Mouse (Mus musculus) spleen, adult 18-20 months (tissue): Measurements from ENCODE around the gene Myo3b.

ENCODE experiments used
- DNase-seq, 2 experiments: peaks; one replicate each; pipeline ENCODE4 v3.0.0; 2022; ENCODE audit warnings: mixed read lengths in 2 of 2

Myo3b gene

DNA sequence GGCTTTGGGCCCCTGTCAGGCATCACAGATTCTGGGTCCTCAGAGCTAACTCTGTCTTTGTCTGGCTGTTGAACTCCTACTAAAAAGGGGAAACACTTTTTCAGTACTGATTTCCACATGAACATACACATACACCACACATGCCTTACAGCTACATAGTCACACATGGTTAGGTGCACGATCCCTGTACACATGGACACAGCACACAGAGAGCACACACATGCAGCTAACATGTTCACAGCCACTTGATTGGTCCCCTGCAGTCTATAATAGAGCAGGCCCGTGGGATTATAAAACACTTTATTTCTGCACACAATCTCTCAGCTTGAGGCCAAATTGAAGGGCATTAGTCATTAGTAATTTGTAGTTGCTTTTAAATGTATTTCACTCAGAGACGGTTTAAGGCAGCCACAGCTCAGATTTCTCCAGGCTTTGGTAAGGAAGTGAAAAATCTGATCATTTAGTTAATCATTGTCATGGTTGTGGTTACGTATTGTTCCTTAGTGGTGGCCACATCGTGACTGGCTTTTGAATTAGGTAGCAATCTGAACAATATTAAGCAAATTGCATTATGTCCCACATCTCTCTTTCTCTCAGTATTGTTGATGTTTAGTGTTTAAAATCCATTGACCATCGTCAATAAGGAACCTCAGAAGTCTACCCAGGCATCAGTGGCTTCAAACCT lies 27.6 kb downstream of the Myo3b start:
- DNase-seq: no peak

DNA sequence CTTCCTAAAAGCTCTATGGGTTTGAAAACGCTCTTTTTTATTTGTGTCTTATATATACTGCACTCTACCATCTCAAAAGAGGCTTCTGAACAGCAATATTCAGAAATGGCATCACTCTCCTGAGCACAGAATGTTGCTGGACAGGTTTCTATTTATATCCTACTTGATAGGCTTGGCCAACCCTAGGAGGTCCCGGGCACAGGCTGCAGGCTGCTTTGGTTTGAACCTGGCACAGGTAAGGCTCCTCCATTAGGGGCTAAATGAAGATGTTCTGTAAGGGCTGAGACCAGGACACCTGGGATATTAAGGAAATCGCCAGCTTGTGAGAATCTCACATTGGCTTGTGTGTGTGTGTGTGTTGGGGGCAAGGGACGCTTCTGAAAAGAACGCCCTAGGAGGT lies 30.9 kb downstream of the Myo3b start:
- DNase-seq: no peak

DNA sequence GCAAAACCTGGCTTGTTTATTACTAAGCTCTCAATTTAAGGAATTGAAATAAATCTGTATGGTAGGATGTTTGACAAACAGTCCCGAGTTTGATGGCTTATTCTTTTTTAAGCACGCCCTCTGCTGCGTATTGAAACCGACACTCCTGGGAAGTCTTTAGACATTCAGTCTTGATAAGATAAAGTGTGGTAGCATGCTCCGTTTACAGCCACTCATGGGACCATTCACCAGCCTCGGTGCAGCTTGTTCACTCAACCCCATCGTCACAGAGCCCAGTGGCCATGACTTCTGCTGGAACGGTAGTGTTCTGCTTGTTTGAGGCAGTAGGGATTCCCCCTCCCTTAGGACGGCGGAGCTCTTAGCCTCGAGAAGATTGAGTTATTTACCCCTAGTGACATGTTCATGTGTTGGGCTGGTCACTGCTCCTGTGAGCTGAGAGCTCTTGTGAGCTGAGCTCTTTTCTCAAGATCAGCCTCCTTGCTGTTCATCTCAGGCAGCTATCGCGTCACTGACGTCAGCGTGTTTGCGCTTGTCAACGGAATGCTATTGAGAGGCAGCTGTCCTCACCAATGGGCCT lies 44.6 kb downstream of the Myo3b start:
- no peak for DNase-seq

DNA sequence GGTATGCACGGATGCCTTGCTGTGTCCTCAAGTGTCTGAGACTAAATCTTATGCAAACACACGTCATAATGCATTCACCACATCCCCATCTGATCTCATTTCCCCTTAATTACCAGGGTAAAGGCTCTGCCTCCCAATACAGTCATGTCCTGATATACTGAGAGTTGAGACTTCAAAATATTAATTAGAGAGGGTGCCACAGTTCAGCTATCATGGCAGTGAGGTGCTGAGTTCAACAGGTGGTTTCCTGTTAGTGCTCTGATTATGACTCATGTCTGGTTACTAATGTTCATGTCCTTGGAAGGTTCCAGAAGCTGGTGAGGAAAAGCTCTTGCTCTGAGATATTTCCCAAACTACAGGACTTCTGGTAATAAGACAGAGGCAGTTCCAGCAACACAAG lies 52.3 kb downstream of the Myo3b start:
- peak in 1 of 2 experiments; percentile 27 for DNase-seq

DNA sequence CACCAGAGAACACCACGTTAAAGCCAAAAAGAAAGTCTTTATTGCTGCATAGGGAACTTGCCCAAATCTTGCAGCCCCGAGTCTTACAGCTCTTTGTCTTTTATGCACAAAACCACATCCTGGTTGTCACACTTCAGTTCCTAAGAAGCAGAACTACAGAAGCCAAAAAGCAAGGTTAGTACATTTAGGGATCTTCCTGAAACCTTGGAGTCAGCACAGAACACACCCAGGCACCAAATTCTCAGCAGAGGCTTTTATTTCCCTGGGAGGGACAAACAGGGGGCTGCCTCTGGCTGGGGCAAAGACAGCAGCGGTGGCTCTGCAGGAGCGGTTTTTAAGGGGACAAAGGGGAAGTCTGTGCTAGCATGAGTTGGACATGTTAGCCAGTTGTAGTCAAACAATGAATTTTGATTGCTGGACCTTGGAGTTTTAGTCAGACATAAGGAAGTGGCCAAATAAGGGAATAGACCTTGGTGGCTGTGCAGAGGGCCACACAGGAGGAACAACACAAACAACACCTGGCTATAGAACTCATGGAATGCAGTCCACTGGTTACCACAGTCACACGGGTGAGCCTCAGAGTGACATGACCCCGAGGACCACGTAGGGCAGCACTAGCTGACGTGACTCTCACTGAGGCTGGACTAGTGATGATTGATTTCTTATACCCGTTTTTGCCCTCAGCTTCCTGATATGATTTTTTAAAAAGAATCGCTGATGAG lies 53.0 kb downstream of the Myo3b start:
- peak in 1 of 2 experiments; percentile 29 for DNase-seq

DNA sequence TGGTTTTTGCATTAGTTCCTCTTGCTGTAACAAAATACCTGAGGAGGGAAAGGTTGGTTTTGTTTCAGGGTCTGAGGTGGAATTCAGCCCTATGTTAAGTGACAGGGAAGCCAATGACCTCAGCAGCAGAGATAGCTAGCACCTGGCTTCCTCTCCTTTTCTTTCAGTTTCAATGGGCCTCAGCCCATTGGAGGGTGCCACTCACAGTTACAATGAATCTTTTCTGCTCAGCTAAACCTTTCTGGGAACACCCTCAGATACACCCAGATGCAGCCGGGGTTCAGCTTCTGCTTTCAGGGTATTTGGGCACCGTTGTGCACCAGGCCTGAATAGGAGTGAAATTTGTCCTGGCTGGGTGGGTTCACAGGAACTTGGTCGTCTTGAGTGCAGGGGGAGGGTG lies 53.7 kb downstream of the Myo3b start:
- DNase-seq: peak; percentile 52 to 57

DNA sequence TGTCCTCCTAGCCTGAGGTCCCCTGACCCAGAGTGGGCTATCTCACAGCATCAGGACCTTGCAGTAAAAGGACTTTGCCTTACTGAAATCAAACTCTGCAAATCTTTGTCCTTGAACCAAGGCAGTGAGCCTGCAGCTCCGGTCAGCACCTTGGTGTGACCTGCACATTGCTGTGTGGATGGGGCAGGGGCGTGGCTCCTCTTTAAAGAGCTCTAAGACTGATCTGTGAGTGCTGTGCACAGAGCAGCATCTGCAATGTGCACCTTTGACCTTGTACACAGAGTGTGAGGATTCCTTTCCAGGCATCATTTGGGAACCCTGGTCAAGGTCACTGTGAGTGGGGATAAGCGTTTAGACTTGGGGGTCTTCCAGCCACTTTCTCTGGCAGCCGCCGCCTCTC lies 55.5 kb downstream of the Myo3b start:
- no peak for DNase-seq

DNA sequence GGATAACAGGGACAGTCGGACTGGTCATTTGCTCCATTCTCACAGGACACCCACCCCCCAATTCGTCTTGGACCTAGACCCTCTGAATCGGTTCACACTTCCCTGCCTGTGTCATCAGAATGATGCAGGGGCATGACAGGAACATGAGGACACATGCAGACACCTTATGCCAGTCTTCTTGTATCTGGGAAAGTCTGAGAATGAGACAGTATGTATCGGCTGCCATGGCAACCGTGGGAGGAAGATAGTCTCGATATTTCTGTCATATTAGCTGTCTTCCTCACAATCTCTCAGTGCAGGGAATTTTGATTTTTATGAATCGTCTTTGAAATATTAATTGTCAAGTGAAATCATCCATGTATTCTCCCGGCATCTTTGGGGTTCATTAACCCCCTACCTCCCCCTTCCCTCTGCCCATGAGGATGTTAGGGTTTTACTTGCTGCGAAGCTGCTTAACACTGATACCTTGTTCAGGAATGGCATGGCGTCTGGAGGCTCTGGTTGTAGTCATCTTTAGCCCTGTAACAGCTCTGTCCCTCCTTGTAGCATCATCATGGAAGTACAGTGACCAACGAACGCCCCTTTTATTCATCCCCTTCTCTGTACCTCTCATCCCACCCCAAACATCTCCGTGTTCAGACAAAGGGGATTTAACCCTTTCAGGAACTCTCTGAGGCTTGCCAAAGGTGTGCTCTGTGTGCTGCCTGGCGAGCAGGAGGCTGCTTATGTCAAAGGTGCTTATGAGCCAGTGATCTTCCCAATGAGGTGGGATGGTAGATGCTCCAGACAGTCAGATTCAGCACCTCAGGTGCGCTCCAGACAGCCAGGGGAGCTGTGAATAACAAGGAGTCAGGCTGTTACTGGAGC lies 58.5 kb downstream of the Myo3b start:
- no peak for DNase-seq

DNA sequence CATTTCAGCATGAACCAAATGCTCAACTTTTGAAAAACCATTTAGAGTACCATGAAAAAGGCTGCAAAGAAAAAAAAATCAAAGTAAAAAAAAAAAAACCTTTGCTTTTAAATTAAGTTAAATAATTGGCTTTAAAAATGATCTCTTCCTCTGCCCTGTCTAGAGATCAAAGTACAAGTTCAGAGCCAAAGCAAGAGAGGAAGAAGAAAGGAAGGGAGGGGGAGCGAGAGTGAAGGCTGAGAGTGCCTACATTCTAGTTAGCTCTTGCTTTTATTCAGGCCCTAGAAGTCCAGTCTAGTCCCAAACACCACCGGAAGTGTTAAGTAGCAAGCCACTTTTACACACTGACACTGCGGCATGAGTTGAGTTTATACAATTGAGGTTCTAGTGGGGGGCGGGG lies 60.5 kb downstream of the Myo3b start:
- DNase-seq: no peak

DNA sequence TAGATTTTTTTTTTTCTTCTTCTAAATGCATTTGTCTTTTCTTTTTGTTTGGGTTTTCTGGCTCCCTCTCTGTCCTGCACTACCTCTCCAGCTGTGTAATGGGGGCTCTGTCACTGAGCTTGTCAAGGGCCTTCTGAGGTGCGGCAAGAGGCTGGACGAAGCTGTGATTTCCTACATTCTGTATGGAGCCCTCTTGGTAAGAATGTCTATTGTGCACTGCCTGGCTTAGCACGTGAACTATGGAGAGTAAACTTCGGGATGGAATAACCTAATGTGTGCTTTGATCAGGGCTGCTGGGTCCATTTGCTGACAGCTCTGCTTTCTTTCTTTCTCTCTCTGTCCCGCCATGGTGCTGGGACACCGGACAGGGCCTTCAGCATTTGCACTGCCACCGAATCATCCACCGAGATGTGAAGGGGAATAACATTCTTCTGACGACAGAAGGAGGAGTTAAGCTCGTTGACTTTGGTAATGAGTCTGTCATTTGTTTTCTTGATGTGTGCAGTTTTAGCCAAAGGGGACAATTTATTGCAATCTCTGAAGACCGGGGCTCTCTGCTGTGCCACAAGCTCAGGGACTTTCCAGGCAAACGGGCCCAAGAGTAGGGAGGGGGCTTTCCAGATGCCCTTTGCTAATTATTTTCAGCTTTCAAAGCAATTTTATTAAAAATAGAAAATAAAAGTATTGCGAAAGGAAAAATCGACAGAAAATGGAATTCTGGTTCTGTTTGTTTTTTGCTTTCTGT lies 66.5 kb downstream of the Myo3b start:
- DNase-seq: no peak

DNA sequence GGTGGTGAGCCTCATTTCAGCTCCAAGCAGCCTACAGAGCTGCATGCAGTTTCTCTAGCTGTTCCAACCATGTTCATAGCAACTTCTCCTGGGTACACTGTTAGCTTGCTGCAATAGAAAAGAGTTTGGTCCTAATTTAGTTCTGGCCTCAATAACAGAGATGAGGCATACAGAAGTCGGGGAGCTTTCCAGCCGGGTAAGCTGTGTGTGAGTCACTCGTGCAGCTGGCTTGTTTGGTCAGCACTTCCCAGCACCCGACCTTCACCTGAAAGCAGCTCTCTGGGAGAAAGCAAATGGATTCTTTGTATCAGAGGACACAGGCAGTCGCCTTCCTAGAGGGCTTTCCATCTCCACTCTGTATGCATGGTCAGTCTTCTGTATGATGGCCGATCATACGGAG lies 70.1 kb downstream of the Myo3b start:
- DNase-seq: no peak

DNA sequence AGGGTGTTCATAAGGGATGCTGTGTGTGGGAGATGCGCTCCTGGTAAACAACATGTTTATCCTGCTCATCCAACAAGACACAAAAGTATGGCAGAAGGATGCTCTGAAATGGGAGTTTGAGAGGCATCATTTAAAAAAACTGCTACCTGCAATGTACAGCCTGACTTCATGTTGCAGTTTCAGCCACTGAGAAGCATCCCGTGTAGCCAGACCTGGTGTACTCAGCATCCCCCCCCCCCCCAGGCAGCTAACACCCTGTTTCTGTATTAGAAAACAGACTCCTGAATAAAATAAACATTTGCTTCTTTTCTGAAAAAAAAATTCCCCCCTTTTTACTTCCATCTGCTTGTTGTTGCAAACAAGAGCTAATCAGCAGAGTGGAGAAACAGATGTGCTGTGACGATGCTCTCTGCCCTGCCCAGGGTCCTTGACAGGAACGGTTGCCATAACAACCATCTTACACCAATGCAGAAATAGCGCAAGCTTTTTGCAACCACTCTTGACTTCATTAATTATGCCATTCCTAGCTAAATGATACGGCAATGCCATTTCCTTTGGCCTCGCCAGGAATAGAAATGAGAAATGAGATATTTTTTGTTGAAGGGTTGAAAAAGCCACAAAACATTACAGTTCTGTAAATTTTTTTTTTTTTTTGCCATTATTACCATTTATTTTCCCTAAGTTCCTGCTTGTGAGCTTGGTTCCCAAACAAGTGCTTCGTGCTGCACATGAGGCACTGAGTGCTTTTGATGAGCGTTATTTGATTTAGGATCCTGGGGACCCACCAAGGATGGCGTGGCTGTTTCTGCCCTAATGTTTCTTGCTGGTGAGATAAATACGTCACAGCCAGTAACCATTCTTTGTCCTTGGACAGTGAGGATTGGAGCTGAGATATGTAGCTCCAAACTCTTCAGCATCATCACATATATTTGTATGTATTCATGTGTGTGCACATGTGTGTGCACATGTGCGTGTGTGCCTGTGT lies 75.2 kb downstream of the Myo3b start:
- no peak for DNase-seq

DNA sequence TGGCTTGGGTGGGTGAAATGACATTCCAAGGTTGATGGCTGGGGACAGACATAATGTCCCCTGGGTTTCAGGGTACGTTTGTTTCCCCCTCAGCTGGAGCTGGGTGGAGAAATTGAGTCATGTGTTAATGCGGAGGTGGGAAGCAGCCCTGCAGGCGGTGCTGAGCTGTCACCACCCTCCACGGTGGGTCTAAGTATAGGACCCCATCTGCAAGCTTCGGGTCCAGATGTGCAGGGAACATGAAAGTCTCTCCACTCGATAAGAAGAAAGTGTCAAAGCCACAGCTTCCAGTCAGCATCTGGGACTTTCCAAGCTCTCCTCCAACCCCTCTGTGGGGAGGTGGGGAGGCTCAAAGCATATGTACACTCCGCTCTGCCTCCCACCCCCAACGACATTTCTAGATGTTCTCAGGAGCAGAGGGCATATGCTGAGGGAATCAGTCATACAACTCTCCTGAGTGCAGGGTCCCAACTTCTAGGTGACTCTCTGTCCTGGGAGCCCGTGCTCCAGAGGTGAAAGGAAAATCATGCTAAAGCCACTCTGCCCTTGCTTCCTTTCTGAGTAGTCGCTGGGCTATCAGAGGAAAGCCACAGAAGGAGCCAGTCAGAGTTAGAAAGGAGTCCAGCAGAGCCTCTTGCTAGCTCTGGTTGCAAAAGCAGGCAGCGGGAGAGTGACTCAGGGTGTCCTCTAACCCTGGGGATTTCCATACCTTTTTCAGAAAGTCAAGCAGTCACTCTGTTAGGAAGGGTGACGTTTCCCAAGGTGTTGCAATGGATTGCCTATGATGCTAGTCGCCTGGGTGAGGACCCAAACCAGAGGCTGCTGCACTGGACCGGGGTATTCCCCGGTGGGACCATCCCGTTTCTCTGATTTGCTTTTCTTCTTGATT lies 79.7 kb downstream of the Myo3b start:
- no peak for DNase-seq

DNA sequence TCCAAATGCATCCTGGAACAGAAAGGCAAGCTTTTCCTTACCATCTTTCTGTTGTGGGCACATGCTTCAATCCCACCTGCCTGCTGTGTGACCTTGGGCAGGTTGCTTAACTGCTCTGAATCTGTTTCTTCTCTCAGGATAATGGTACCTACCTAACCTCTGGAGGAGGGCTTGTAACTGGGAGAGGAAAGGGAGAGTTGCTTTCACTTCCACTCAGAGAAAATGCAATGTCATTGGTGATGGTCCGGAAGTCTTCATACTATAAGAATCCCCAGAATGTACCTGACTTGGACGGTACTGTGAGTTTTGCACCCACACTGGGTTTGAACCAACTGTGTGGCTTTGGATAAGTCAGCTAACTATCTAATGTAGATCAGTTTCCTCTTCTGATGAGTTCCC lies 80.3 kb downstream of the Myo3b start:
- DNase-seq: no peak

DNA sequence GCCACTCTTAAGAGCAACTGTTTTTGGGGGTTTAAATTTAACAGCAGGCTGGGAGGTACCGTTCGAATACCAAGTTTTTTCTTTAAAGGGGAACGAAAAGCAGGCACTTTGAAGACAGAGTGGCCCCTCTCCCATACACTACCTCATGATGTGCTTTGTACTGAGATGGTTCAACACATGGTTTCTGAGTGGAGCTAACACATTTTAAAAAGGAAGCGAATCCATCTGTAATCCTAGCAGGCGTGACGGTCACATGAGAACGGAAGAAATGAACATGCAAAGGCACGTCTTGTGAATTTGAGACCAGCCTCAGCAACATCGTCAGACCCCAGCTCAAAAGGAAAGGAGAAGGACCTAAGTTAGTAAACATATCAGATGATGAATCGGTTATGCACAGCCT lies 87.4 kb downstream of the Myo3b start:
- no peak for DNase-seq

DNA sequence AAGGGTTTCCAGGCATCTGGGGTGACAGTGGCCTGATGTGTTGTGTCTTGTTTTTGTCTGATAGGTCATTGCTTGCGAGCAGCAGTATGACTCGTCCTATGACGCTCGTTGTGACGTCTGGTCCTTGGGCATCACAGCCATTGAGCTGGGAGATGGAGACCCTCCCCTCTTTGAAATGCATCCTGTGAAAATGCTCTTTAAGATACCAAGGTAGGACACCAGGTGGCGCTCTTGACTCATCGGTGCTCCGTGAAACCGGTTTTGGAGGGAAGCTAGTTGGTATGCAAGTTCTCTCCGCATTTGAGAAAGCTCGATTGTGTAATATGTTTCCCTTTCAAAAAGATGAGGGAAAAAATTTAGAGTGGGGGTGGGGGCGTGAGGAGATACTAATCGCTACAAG lies 87.9 kb downstream of the Myo3b start:
- peak; percentile 22 to 76 for DNase-seq

DNA sequence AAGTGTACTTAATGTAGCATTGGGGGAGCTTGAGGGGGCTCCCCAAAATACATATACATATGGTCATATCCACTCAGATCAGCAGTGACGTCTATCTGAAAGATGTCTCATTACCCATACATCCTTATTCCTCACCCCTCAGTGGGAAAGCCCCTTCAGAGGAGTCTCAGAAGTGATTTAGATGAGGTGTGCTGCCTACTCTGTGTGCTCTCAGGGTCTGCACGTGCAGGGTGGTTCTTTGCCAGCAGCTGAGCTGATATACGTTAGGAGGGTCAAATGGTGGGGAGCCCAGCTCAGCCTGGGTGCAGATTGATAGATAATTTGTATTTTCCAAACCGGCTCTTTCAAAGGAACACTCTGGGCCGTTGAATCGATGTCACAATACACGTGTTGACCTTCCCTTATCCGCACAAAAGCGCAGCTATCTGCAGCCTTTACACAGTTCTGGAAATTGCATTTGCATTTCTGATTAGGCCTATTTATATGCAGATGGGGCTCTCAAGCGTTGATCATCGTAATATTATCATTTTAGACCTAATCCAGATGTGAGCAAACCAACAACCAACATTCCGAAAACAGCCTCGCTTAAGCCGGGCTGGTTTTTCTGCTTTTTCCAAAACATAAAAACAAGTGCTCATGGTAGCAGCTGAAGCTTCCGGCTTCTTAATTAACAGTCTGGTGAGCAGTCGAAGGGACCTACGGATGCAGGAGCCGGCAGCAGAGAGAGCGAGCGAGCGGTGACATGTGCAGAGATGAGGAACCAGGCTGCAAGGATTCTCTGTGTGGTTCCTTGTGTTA lies 88.6 kb downstream of the Myo3b start:
- DNase-seq: no peak

DNA sequence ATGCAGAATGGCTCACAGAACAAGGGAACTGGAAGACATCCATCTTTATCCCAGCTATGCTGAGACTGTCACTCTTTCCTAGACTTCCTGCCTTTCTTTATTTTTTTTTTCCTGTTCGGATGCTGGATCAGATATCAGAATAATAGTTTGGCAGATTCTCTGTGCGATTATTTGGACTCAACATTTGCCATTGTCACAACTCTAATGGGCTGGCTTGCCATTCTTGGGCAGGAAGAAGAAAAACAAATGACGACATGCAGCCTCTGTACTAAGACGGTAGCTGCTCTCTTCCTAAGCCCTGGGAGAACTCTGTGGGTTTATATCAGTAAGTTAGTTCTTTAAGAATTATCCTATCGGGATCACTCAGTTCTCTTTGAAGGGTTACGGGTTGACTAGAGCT lies 89.7 kb downstream of the Myo3b start:
- no peak for DNase-seq

DNA sequence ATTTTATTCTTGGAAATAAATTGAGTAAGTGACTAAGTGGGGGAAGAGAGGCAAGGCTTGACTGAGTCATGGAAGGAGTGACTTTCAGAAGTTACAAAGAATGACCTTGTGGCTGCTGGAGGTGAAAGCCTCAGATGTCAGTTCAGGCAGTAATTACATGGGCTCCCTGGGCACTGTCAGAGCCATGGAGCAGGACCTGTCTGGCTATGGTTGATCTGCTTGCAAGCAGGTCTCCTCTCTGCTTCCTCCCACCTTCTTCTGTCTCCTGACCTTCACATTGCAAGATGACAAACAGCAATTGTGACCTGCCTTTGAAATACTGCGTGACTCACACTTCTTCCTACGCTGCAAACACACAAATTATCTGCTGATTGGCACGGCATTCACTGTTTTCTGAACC lies 90.6 kb downstream of the Myo3b start:
- DNase-seq: no peak
